Mouse (Mus musculus) thymus, adult 2 months (tissue): Measurements from ENCODE around the gene Ciao2b.

Experiments used
- CTCF ChIP-seq: fragments of 200-500 bp; IDR thresholded peaks from 2 replicates; pipeline ENCODE4 v1.5.1; 2012; ENCODE audit warnings: mild to moderate bottlenecking, control low read depth, low read length, moderate library complexity, borderline replicate concordance; ENCODE audit not compliant: control insufficient read depth, poor library complexity, insufficient read depth; ENCODE audit errors: extremely low read depth
- POLR2A ChIP-seq: fragments of 200-500 bp; IDR thresholded peaks from 2 replicates; pipeline ENCODE4 v1.6.1; 2012; ENCODE audit warnings: mild to moderate bottlenecking, low read length, control low read depth, moderate library complexity; ENCODE audit not compliant: control insufficient read depth, poor library complexity, insufficient read depth; ENCODE audit errors: extremely low read depth

- no peak for TF ChIP-seq POLR2A
- TF ChIP-seq CTCF, result no peak
Observed at GRCm38 (mm10) chr8:104638010-104638409, 3.8 kb downstream of the Ciao2b start.
